Mouse (Mus musculus): ENCODE data around the gene Acer3. TPM values are rescaled to one million over a fixed set of nuclear protein-coding genes. Genes with fewer than 3 reads are reported as not detected.
"Not testable (repeated sequence)": the region's sequence is repeated elsewhere in the genome, so short reads cannot be mapped to it uniquely, and the experiment has no call there.

Acer3 gene
- polyA plus RNA-seq, 1 experiment from 2014 or later: 10.6 TPM

DNA sequence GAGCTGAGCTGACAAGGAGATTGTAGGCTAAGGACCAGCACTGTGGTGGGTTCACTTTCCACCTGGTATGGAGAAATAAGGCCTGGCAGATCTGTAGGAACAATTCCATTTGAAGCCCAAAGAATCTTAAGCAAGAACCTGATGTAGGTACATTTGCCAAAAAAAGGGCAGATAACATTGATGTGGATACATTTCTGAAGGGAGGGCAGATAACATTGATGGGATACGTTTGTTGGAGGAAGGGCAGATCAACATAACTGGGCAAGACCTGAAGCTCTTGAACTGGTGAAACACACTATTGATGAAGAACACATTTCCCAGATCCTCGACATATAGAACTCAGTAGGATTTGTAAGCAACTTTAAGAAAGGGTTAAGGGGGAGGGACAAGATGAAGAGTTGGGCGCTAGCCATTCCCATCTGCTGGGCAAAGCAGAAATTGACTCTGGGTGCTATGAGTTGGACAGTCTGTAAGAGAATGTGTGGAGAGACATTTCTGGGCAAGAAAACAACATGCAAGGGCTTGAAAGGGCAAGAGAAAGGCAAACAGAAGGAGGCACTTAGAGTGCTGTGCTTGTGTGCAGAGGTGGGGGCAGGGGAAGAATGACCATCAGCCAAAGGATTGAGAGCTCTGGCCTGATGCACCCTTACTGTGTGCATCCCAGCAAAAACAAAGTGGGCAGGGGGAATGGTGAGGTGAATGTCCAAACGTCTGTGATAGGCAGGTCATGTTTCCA, 8.7 kb downstream of the Acer3 start:
- Histone ChIP-seq H3K27ac (no peak overlapping the region), H3K9ac (no peak overlapping the region), H3K27me3 (no peaks in the 10 kb centered on the region), H3K36me3 (replicated peaks) (no peaks in the 10 kb centered on the region), H3K4me3 (replicated peaks) (no peak overlapping the region), H3K4me1 (peaks cover 11% of the 10 kb centered on the region), H3K4me2 (no peak overlapping the region), H3K9me3 (no peaks in the 10 kb centered on the region)
- WGBS: 71% methylated on average over 4 of the region's 4 CpGs
- no peak for ATAC-seq (ENCODE audit: low FRiP score)

DNA sequence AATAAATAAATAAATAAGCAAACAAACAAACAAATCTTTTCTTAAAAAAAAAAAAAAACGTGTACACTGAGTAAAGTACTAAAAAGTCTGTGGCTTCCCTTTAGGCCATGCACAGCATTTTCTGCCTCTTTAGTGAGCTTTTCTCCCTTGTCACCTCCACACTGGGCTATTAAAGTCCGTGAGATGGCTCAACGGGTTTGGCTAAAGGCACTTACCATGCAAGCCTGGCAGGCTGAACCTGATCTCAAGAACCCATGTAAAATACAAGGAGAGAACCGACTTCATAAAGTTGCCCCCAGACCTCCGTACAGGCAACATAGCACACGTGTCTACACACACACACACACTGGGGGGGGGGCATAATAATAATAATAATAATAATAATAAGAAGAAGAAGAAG, 10.7 kb downstream of the Acer3 start:
- Histone ChIP-seq H3K9ac (no peak overlapping the region), H3K4me2 (no peak overlapping the region), H3K4me1 (peaks cover 11% of the 10 kb centered on the region), H3K9me3 (no peaks in the 10 kb centered on the region), H3K4me3 (replicated peaks) (no peak overlapping the region), H3K27ac (no peak overlapping the region), H3K27me3 (no peaks in the 10 kb centered on the region), H3K36me3 (replicated peaks) (no peaks in the 10 kb centered on the region)
- no peak for ATAC-seq (ENCODE audit: low FRiP score)
- 65% methylated on average over 6 of the region's 6 CpGs for WGBS

- Histone ChIP-seq H3K9ac (peak overlapping the region; percentile 76), H3K4me1 (peaks cover 11% of the 10 kb centered on the region), H3K27me3 (no peaks in the 10 kb centered on the region), H3K9me3 (no peaks in the 10 kb centered on the region), H3K4me3 (replicated peaks) (peak overlapping the region; percentile 82), H3K36me3 (replicated peaks) (no peaks in the 10 kb centered on the region), H3K27ac (peak overlapping the region; percentile 56; the same call in 1 of the 2 replicates), H3K4me2 (peak overlapping the region; percentile 91)
- under 1% methylated on average over 53 of the region's 53 CpGs for WGBS
- ATAC-seq (ENCODE audit: low FRiP score): peak; percentile 99
Measured at GRCm38 (mm10) chr7:98309219-98310030, 11.6 kb downstream of the Acer3 start.

DNA sequence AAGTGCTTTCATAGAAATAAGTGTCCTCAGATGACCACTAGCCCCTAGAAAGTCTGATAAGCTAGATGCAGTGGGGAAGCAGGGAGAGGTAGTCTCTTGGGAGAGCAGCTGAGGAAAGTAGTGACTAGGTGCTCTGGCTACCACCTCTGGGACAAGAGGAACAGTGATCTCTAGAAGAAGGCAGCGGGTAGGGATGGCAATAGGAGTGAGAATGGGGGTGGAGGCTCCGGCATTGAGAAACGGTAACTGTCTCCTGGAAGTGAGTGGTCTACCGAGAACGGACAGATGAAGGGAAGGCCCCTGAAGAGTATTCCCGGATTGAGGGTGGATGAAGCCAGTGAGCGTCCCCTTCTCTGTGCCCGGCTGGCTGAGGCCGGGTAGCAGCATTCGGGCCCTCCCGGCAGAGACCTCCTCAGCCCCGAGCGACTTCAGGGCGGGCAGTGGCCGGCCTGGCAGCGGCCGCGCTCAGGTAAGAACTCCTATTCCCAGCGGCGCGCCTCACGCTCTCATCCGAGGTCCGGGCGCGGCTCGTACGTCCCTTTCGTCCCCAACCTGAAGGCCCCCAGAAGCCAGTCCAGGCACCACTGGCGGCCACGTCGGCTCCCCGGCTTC, 12.3 kb downstream of the Acer3 start:
- Histone ChIP-seq H3K27me3 (no peaks in the 10 kb centered on the region), H3K27ac (peak overlapping the region; percentile 56; the same call in 1 of the 2 replicates), H3K4me2 (peak overlapping the region; percentile 91), H3K4me3 (replicated peaks) (peak overlapping the region; percentile 82), H3K9me3 (no peaks in the 10 kb centered on the region), H3K9ac (peak overlapping the region; percentile 76), H3K36me3 (replicated peaks) (no peaks in the 10 kb centered on the region), H3K4me1 (peaks cover 11% of the 10 kb centered on the region)
- peak; percentile 72 for ATAC-seq (ENCODE audit: low FRiP score)
- WGBS: under 1% methylated on average over 33 of the region's 33 CpGs

GRCm38 (mm10) chr7:98307921-98308606, 12.9 kb downstream of the Acer3 start:
- Histone ChIP-seq H3K27ac (no peak overlapping the region), H3K4me1 (peaks cover 11% of the 10 kb centered on the region), H3K9me3 (no peaks in the 10 kb centered on the region), H3K9ac (peak overlapping the region; percentile 76), H3K36me3 (replicated peaks) (no peaks in the 10 kb centered on the region), H3K4me3 (replicated peaks) (peak overlapping the region; percentile 82), H3K27me3 (no peaks in the 10 kb centered on the region), H3K4me2 (peak overlapping the region; percentile 91)
- 39% methylated on average over 9 of the region's 9 CpGs for WGBS
- ATAC-seq (ENCODE audit: low FRiP score): no peak

GRCm38 (mm10) chr7:98307411-98307810, 13.6 kb downstream of the Acer3 start:
- Histone ChIP-seq H3K4me3 (replicated peaks) (no peak overlapping the region), H3K27ac (no peak overlapping the region), H3K27me3 (no peaks in the 10 kb centered on the region), H3K9ac (no peak overlapping the region), H3K36me3 (replicated peaks) (no peaks in the 10 kb centered on the region), H3K4me2 (no peak overlapping the region), H3K9me3 (no peaks in the 10 kb centered on the region), H3K4me1 (peaks cover 11% of the 10 kb centered on the region)
- no peak for ATAC-seq (ENCODE audit: low FRiP score)
- WGBS: 91% methylated on average over 2 of the region's 2 CpGs

GRCm38 (mm10) chr7:98292901-98293300, 28.1 kb downstream of the Acer3 start:
- ATAC-seq (ENCODE audit: low FRiP score): no peak
- WGBS: 94% methylated on average over 1 of the region's 1 CpGs

GRCm38 (mm10) chr7:98289585-98289984, 31.4 kb downstream of the Acer3 start:
- Histone ChIP-seq H3K4me1 (no peaks in the 10 kb centered on the region), H3K27me3 (no peaks in the 10 kb centered on the region), H3K27ac (no peak overlapping the region), H3K36me3 (replicated peaks) (no peaks in the 10 kb centered on the region), H3K4me2 (no peak overlapping the region), H3K9ac (no peak overlapping the region), H3K4me3 (replicated peaks) (no peak overlapping the region), H3K9me3 (no peaks in the 10 kb centered on the region)
- ATAC-seq (ENCODE audit: low FRiP score): no peak
- WGBS: 31% methylated on average over 3 of the region's 3 CpGs

More at GRCm38 (mm10) chr7:98292901-98293300, 28.1 kb downstream of the Acer3 start:
- H3K27ac ChIP-seq: no peak overlapping the region
- H3K36me3 ChIP-seq (replicated peaks): no peaks in the 10 kb centered on the region
- H3K9me3 ChIP-seq: no peaks in the 10 kb centered on the region
- H3K4me3 ChIP-seq (replicated peaks): no peak overlapping the region
- H3K27me3 ChIP-seq: no peaks in the 10 kb centered on the region
- no peaks in the 10 kb centered on the region for H3K4me1 ChIP-seq
- no peak overlapping the region for H3K4me2 ChIP-seq
- H3K9ac ChIP-seq: no peak overlapping the region

DNA sequence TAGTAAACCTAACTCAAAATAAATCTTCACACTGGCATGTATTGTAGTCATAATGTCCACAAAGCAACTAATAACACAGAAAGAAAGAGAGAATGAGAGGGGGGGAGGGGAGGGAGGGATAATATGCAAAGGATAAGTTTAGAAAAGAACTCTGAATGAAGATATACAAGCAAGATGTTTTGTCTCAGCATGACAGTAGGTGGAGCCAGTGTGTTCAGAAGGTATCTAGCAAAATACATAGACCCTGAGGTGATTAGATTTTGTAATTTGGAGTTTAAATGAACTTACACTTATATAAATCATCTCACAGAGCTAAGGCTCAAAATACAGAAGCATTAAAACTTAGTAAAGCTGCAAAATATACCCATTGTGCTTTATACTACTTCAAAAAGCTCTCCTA, 44.7 kb downstream of the Acer3 start:
- H3K4me3 ChIP-seq (replicated peaks): no peak overlapping the region
- ATAC-seq (ENCODE audit: low FRiP score): no peak
- H3K4me1 ChIP-seq: no peaks in the 10 kb centered on the region
- H3K27me3 ChIP-seq: no peaks in the 10 kb centered on the region
- H3K9me3 ChIP-seq: no peaks in the 10 kb centered on the region
- no peak overlapping the region for H3K27ac ChIP-seq
- H3K9ac ChIP-seq: no peak overlapping the region
- H3K4me2 ChIP-seq: no peak overlapping the region
- no peaks in the 10 kb centered on the region for H3K36me3 ChIP-seq (replicated peaks)

DNA sequence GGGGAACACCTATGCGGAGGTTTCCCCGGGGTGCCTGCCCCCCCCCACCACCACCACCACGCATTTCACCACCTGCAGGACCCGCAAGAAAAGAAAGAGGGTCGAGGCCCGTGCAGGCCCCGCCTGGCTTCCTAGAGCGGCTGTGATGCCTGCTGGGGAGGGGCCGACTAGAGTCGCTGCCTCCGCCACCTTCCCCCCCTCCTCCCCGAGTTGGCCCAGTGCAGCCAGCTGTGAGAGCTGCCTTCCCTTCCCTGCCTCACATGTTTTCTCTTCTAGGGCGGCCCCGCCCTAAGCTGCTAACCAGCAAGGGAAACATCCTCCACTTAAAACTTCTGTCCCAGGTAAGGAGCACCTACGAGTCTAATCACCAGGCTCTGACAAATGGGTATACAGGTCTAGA, 52.8 kb downstream of the Acer3 start:
- not testable (repeated sequence) for H3K27me3 ChIP-seq; H3K9ac ChIP-seq; H3K9me3 ChIP-seq; ATAC-seq (ENCODE audit: low FRiP score); H3K27ac ChIP-seq; H3K36me3 ChIP-seq (replicated peaks); H3K4me3 ChIP-seq (replicated peaks); H3K4me1 ChIP-seq
- H3K4me2 ChIP-seq: peak overlapping the region; percentile 24; the same call in 1 of the 2 replicates
- 26% methylated on average over 15 of the region's 15 CpGs for WGBS

- Histone ChIP-seq H3K4me1 (no peaks in the 10 kb centered on the region), H3K9ac (no peak overlapping the region), H3K4me3 (replicated peaks) (no peak overlapping the region), H3K9me3 (no peaks in the 10 kb centered on the region), H3K27me3 (no peaks in the 10 kb centered on the region), H3K4me2 (no peak overlapping the region), H3K27ac (no peak overlapping the region), H3K36me3 (replicated peaks) (0 out of 2 replicates have a peak, but pooled peaks cover 2% of the 10 kb centered on the region)
- ATAC-seq (ENCODE audit: low FRiP score): no peak
- 86% methylated on average over 2 of the region's 2 CpGs for WGBS
Measured at GRCm38 (mm10) chr7:98252520-98252919, 68.5 kb downstream of the Acer3 start.

All from forebrain, embryonic 12.5 days (tissue).